Mouse (Mus musculus) testis, adult 2 months (tissue): ENCODE results near the gene Naip1. TPM values are rescaled to one million over a fixed set of nuclear protein-coding genes. Genes with fewer than 3 reads are reported as not detected.
"Not testable (repeated sequence)": the region's sequence is repeated elsewhere in the genome, so short reads cannot be mapped to it uniquely, and the experiment has no call there.

Experiments used
- H3K27ac ChIP-seq: fragments of 200-500 bp; 2 replicates; pipeline ENCODE4 v1.5.1; 2012; ENCODE audit warnings: low read depth, low read length; ENCODE audit not compliant: control insufficient read depth, insufficient read depth
- H3K27me3 ChIP-seq: fragments of 200-500 bp; 2 replicates; pipeline ENCODE4 v1.6.1; 2012; ENCODE audit warnings: mild to moderate bottlenecking, low read length, moderate library complexity; ENCODE audit not compliant: control insufficient read depth, insufficient read depth
- H3K36me3 ChIP-seq: fragments of 200-500 bp; 2 replicates; pipeline ENCODE4 v1.6.1; 2012; ENCODE audit warnings: mild to moderate bottlenecking, low read length; ENCODE audit not compliant: control insufficient read depth, insufficient read depth
- H3K4me1 ChIP-seq: fragments of 200-500 bp; 2 replicates; pipeline ENCODE4 v1.6.1; 2012; ENCODE audit warnings: low read length; ENCODE audit not compliant: control insufficient read depth, insufficient read depth
- H3K4me3 ChIP-seq: fragments of 200-500 bp; 2 replicates; pipeline ENCODE4 v1.5.1; 2012; ENCODE audit warnings: low read depth, mild to moderate bottlenecking, low read length, moderate library complexity, mixed read lengths; ENCODE audit not compliant: control insufficient read depth
- CTCF ChIP-seq: fragments of 200-500 bp; IDR thresholded peaks from 2 replicates; pipeline ENCODE4 v1.5.1; 2012; ENCODE audit warnings: low read depth, mild to moderate bottlenecking, inconsistent platforms, low read length, moderate library complexity; ENCODE audit not compliant: control insufficient read depth, insufficient read depth, insufficient replicate concordance
- POLR2A ChIP-seq: fragments of 200-500 bp; IDR thresholded peaks from 2 replicates; pipeline ENCODE4 v1.6.1; 2012; ENCODE audit warnings: low read depth, mild to moderate bottlenecking, inconsistent platforms, low read length, moderate library complexity; ENCODE audit not compliant: control insufficient read depth
- polyA plus RNA-seq: library from polyadenylated mRNA; depleted of rRNA; stranded (reverse); fragments of >200 nt; gene quantifications from 2 replicates; pipeline ENCODE4 v1.2.3, GENCODE M21; 2012; rRNA removed

Gene Naip1
- polyA plus RNA-seq, 1 experiment: 0.09 TPM

DNA sequence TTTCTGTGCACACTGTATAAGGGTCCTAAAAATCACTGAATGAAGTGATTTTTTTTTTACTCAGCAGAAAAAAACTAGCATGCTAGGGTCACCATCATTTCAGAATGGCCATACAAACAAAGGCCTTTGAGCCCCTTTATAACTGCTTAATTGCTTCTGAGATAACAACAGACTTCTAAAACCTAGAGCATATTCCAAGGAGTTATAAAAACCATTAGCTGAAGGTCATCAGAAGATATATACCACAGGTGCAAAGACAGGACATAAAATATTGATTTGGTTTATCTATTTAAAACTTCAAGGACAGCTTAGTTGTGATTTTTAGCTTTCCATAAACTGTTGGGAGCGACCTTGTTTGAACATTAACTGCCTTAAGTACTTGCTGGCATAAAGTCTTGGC, 38.2 kb downstream of the Naip1 start:
- Histone ChIP-seq H3K4me1 (peaks cover 8% of the 10 kb centered on the region; the same call in 1 of the 2 replicates), H3K27ac (no peak overlapping the region), H3K36me3 (no peaks in the 10 kb centered on the region), H3K27me3 (no peaks in the 10 kb centered on the region), H3K4me3 (no peak overlapping the region)
- TF ChIP-seq POLR2A (no peak), CTCF (no peak)

DNA sequence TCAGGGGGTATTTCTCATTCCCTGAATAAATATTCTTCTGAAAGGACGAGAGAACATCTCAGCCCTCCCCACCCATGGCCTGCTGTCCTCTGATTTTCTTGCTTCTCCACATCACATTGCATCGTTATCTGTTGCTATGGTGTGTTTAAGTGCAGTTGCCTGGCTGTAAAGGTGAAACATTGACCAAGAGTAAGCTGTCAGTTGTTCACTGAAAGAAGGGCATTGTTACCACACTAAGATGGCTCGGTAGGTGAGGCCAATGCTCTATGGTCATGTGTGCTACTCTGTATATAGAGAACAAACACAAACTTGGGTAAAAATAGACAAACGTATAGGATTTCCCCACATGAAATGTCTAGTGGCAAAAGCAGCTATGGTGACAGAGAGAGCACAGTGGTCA, 42.8 kb downstream of the Naip1 start:
- no peak overlapping the region for H3K27ac ChIP-seq
- H3K36me3 ChIP-seq: no peaks in the 10 kb centered on the region
- H3K4me1 ChIP-seq: no peaks in the 10 kb centered on the region
- H3K4me3 ChIP-seq: no peak overlapping the region
- TF ChIP-seq CTCF (no peak), POLR2A (no peak)
- no peaks in the 10 kb centered on the region for H3K27me3 ChIP-seq

DNA sequence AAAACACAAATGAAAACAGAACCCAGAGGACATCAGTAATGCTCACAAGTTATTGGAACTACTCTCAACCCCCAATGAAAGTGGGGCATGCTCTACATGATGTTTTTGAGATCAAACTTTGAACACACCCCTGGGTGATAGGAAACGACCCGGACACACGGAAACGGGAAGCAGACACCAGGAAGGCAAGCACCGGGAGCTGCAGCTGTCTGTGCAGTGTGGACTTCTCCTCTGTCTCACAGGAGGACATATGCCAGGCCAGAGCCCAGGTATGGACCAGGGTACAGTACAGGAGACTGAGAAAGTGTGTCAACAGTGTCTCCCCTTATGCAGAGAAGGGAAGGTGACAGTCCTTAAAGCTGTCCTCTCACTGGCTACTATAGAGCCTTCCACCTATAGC, 43.5 kb downstream of the Naip1 start:
- H3K4me1 ChIP-seq: no peaks in the 10 kb centered on the region
- no peak for TF ChIP-seq CTCF
- TF ChIP-seq POLR2A: no peak

GRCm38 (mm10) chr13:100408242-100408641, 44.4 kb downstream of the Naip1 start:
- Histone ChIP-seq H3K27me3 (no peaks in the 10 kb centered on the region), H3K4me1 (no peaks in the 10 kb centered on the region), H3K36me3 (no peaks in the 10 kb centered on the region), H3K4me3 (no peak overlapping the region), H3K27ac (no peak overlapping the region)
- TF ChIP-seq POLR2A (no peak), CTCF (no peak)

More for the DNA sequence above, 43.5 kb downstream of the Naip1 start:
- H3K27ac ChIP-seq: no peak overlapping the region
- no peaks in the 10 kb centered on the region for H3K27me3 ChIP-seq
- H3K36me3 ChIP-seq: no peaks in the 10 kb centered on the region
- H3K4me3 ChIP-seq: no peak overlapping the region

GRCm38 (mm10) chr13:100402930-100403637, 49.6 kb downstream of the Naip1 start:
- not testable (repeated sequence) for H3K36me3 ChIP-seq, H3K4me1 ChIP-seq, H3K27ac ChIP-seq, H3K27me3 ChIP-seq, H3K4me3 ChIP-seq

DNA sequence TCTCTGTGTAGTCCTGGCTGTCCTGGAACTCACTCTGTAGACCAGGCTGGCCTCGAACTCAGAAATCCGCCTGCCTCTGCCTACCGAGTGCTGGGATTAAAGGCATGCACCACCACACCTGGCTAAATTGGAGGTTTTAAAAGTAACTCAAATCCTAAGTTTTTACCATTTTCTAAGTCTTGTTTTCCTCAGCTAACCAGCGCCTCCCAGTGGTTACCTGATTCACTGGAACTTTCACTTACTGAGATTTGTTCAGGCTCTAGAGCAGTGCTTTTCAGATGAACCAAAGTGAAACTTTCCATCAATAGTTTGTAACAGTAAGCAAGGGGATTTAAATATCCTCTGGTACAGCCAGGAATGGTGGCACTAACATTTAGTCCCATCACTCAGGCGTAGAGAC, 61.6 kb downstream of the Naip1 start:
- not testable (repeated sequence) for H3K4me1 ChIP-seq, H3K27me3 ChIP-seq, H3K36me3 ChIP-seq, H3K4me3 ChIP-seq, H3K27ac ChIP-seq

DNA sequence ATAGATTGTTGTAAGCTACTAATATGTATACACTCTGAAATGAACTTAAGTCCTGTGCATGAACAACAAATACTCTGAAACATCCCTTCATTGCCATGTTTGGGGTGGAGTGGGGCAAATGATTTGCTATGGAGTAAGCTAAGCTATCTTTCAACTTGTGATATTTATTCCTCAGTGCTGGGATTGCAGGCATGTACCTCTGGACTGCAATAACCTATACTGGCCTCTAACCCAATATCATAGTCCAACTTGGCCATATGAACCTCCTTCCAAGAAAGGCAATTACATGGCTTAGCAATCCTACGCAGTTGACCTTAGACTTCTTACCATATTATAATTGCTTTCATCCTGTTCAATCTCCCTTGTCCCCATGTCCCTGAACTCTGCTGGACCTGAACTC, 82.1 kb downstream of the Naip1 start:
- no peaks in the 10 kb centered on the region for H3K27me3 ChIP-seq
- TF ChIP-seq CTCF: no peak
- no peaks in the 10 kb centered on the region for H3K4me1 ChIP-seq
- H3K4me3 ChIP-seq: no peak overlapping the region
- H3K36me3 ChIP-seq: no peaks in the 10 kb centered on the region
- no peak overlapping the region for H3K27ac ChIP-seq

Other genes with a start within 250 kb of the Naip1 start
- gene Naip5, start 206.5 kb downstream of the Naip1 start, polyA plus RNA-seq: 0.26 and 0.28 TPM in 2 replicates
- gene Naip6, start 135.2 kb downstream of the Naip1 start, polyA plus RNA-seq: 0.30 and 0.32 TPM in 2 replicates
- 17.9 and 21.6 TPM in 2 replicates for gene Gtf2h2, start 39.7 kb upstream of the Naip1 start, polyA plus RNA-seq
- gene Ocln, start 99.8 kb upstream of the Naip1 start, polyA plus RNA-seq: 1.9 and 3.0 TPM in 2 replicates
- gene Marveld2, start 164.1 kb upstream of the Naip1 start, polyA plus RNA-seq: 0.85 and 1.1 TPM in 2 replicates
- 203 and 359 TPM in 2 replicates for gene Ak6, start 198.1 kb upstream of the Naip1 start, polyA plus RNA-seq
- gene Rad17, start 198.2 kb upstream of the Naip1 start, polyA plus RNA-seq: 12.3 and 12.7 TPM in 2 replicates
- 649 and 666 TPM in 2 replicates for gene Taf9, start 198.7 kb upstream of the Naip1 start, polyA plus RNA-seq
- gene Ccdc125, start 216.8 kb upstream of the Naip1 start, polyA plus RNA-seq: 0.12 and 0.20 TPM in 2 replicates